Mouse (Mus musculus) T-helper 1 cell (primary cell): ENCODE measurements around the gene 5330417C22Rik.

ENCODE experiments used
- in situ Hi-C: fragments of 300-600 bp; cut with MboI, MseI; formaldehyde crosslinking; loops from one replicate; pipeline ENCODE4 v1.15.1; 2025; ENCODE audit warnings: high pct_unique_total_duplicates

5330417C22Rik gene

GRCm38 (mm10) chr3:108466425-108466824 lies 69.9 kb downstream of the 5330417C22Rik start:
- in situ Hi-C loops: no loop called here

GRCm38 (mm10) chr3:108458866-108459265 lies 77.5 kb downstream of the 5330417C22Rik start:
- in situ Hi-C loops: no loop called here

DNA sequence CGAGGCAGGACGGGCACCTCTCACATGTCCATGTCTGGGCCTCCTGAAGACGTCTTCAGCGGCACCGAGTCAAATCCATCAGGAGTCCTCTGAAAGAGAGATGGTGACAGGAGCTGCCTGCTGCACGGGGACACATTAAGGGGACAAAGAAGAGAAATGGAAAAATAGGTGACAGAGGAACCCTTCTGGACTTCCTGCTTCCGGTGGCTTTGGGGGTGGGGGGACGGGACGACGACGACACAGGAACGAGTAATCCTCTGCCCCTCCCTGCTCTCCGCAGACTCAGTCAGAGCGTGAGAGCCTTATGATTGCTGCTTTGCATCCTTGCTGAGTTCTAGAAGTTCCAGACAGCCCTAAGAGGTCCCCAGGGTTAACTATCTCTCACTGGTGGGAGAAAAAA lies 78.0 kb downstream of the 5330417C22Rik start:
- in situ Hi-C loops: no loop called here

DNA sequence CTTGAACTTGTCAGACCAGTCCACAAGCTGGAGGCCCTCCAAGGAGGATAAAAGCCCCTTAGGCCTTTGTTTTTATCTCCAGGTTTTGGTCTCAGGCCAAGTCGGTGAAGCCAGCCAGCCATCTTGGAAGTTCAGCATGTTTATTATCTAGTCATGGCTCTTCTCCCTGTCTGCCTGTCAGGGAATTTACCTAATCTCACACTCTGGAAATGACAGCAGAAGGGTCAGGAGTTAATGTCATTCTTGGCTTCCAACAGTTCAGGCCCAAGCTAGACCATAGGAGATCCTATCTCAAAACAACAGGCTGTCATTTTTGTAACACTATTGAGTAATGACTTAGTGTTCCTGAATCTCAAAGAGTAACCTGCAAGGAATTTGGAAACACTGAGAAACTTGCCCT lies 82.2 kb downstream of the 5330417C22Rik start:
- in situ Hi-C loops: no loop called here

DNA sequence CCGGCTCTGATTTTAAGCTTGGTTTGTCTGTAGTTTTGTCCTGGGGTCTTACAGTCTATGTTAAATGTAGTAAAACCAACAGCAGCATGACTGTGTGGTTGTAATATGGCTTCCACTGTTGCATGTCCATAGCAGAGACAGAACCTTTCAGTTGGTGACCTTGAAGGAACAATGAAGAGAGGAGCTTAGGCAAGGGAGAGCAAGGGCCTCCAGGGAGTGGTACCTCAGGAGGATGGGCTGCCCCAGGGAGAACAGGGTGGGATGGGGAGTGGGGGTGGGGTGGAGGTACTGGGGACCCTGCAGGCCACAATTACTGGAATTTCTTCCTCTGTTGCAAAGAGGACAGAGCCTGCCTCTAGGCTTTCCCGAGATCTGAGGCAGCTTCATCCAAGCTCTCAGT lies 84.4 kb downstream of the 5330417C22Rik start:
- in situ Hi-C loops: no loop called here

GRCm38 (mm10) chr3:108445366-108445705 lies 91.0 kb downstream of the 5330417C22Rik start:
- in situ Hi-C loops: no loop called here

- in situ Hi-C loops: no loop called here
Measured at GRCm38 (mm10) chr3:108444698-108445365, 91.5 kb downstream of the 5330417C22Rik start, which contains the start of gene Sars. Gene Sars (minus strand): TSS chr3:108445209.

- in situ Hi-C loops: no loop called here
Measured at GRCm38 (mm10) chr3:108444029-108444428, 92.3 kb downstream of the 5330417C22Rik start.

- in situ Hi-C loops: no loop called here
Measured at GRCm38 (mm10) chr3:108436380-108436714, 100.0 kb downstream of the 5330417C22Rik start.

- in situ Hi-C loops: no loop called here
Measured at GRCm38 (mm10) chr3:108435701-108436379, 100.5 kb downstream of the 5330417C22Rik start.

DNA sequence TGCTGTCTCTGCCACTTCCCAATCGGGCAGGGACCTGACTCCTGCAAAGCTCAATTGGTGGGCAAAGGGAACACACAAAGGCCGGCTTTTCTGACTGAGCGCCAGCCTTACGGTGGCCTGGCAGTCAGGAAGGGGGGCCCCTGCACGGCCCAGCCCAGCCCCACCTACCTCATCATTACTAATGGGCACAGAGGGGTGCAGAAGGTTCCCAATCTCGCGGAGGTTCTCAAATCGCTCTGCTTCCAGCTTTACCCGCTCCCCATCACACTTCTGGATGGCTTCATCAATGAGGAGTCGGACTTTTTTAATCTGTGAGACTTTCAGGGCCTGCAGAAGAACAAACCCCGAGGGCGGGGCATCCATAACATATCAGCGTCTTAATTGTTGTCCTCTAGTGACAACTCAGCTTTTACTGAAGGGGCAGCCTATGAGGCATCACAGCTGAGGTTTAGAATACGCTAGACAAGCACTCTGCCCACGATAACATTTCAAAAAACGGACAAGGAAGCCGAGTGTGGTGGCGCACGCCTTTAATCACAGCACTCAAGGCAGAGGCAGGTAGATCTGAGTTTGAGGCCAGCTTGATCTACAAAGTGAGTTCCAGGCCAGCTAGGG lies 102.3 kb downstream of the 5330417C22Rik start:
- in situ Hi-C loops: loop anchor here (5.0 kb wide), 1 partner anchor 53 kb away; no protein-coding TSS in a partner anchor

DNA sequence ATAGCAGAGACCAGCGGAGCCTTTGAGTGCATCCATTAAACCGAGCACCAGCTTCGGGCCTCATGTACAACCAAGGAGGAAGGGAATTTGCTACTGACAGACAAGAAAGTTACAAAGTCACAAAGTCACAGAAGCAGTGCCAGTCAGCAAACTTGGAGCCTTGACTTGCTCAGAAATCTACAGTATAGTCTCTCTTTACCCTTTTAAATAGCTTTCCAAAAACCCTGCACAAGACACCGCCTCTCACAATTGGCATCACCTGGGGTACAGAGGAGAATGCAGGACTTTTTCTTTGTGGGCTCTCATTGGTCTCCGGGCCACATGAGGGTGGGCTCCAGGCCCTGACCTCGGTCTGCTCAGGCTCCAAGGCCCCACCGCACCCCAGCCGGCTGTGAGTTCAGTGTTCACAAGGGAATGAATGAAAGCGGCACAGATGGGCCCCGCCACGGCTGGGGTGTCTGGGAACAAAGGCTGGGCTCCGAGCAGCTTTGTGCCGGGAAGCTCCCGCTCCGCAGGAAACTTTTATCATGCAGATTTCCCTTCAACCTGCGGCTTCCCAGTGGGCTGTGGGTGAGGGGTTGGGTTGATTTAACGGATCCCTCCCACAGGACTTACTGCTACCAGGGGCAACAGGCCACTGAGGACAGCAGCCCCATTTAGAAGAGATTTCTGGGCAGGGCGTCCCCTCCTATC lies 103.0 kb downstream of the 5330417C22Rik start:
- in situ Hi-C loops: loop anchor here (5.0 kb wide), 1 partner anchor 54 kb away; no protein-coding TSS in a partner anchor

GRCm38 (mm10) chr3:108432542-108433187 lies 103.7 kb downstream of the 5330417C22Rik start:
- in situ Hi-C loops: loop anchor here (5.0 kb wide), 1 partner anchor 55 kb away; no protein-coding TSS in a partner anchor

- in situ Hi-C loops: no loop called here
Measured at GRCm38 (mm10) chr3:108425624-108426018, 110.7 kb downstream of the 5330417C22Rik start.

- in situ Hi-C loops: no loop called here
Measured at GRCm38 (mm10) chr3:108424944-108425623, 111.3 kb downstream of the 5330417C22Rik start.

DNA sequence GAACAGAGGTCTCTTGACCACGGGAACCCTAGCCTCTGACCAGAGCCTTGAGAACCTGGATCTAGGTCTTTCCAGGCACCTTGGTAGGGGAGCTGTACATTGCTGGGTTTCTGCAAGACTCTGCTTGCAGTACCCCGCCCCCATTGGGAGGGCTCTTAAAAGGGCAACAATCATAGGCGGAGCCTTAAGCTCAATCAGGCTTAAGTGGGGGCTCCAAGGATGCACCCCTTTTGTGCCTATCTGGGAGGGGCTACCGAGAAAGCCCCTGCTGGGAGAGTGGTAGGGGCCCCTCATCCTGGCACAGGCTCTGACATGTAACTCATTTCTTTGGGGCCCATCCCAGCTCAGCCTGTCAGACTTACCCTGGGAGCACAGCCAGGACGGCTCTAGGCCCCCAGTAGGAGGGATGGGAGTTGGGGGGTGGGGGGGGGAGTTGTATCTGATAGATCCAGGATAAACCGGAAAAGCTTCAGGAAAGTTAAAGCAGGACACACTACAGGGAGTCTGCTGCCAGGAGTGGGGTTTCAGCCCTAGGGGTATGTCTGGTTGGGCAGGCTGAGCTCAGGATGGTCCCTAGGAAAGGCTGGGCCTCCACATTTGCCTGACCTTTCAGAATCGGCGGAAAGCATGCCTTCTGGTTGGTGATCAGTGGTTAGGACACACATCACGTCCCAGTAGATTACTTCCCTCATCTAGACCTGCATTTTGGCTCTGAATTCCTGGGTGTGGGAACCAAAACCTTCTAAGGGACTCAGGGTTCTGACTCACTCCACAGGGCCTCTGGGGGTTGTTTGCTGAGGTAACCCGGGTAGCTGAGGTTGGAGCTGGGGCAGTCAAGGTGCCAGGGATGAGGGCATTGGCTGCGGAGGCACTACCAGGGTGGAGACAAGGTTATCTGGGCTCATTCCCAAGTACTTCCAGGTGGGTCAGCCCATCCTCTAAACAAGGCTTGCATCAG lies 112.2 kb downstream of the 5330417C22Rik start:
- in situ Hi-C loops: no loop called here

- in situ Hi-C loops: no loop called here
Measured at GRCm38 (mm10) chr3:108423006-108423405, 113.3 kb downstream of the 5330417C22Rik start.

DNA sequence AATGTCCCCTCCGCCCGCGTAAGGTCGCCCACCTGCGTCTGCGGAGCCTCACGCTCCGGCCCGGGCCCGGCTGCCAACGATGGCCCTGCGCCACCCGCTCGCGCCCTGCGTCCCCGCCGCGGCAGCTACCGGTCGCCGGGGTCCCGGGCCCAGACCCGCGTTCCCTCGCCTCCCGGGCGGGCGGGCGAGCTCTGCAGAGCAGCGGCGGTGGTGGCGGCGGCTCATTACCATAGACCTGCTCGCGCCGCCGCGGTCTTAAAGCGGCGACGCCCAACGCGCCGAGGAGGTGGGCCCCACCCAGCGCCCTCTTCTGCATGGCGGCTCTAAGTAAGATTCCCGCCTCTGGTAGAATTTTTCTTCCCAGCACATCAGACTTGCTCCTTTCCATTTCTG lies 120.5 kb downstream of the 5330417C22Rik start:
- in situ Hi-C loops: no loop called here

DNA sequence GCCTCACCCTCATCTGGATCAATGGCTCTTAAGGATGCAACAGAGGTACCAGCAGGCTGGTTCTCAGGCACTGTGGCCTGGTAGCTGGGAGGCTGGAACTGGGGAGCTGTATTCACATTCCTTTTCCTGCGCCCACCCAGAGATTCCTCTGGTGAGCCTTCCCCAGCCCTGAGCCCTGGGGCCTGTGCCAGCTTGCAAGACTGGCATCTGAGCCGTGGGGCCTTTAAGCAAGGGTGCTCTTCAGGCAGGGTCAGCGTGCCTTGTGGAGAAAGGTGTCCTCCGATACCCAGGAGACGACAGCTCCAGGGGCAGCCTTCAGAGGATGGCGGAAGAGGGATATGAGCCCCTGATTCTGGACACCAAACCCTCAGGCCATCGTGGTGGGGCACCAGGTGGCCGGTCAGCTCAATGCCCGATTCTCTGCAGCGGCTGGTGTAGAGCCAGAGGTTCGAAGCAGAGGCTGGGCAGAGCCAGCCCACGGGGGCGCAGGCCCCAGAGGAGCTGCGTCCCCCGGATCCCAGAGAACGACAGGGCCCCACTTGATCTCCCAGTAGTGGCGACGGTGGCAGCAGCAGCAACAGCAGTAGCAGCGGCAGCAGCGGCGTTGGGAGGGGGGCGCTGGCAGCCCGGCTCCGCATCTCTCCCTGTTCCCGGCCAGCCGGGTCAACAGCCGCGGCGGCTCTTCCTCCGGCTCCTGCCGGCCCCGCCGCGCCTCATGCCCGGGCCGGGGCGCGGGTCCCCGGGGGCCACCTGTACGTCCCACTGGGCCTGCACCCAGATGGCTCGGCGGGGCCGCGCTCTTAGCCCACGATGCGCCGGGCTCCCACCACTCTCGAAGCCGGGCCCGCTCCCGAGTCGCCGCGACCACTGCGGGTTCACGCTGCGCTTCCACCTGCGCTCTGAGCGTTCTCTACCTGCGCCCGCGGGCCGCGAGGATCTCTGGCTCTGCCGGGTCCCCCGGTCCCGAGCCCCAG lies 121.2 kb downstream of the 5330417C22Rik start, which contains the start of gene Celsr2:
Gene Celsr2 (minus strand): TSS at position 696 of the 974 bp plus-strand sequence.
- in situ Hi-C loops: no loop called here
